Mouse (Mus musculus): ENCODE measurements around the gene BC048679.
"Not testable (repeated sequence)": the region's sequence is repeated elsewhere in the genome, so short reads cannot be mapped to it uniquely, and the experiment has no call there.

BC048679 gene

DNA sequence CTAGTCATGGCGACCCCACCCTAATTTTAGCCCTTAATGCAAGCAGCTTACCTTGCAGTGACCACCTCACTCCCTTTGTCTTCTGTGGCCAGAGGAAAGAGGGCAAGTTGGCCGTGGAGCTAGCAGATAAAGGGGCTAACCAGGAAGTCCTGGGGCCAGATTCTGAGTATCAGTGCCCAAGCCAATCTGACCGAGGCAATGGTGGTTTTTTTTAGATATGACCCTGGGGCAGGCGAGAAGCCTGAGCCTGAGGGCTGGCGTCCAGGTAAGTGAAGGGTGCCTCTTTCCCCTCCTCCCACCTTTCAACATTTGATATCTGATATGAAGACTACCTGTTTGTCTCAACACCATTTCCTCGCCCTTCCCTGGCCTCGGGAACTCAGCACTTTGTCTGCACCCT, at the start of gene BC048679:
BC048679 (minus strand) TSS at position 101 of the 400 bp plus-strand sequence.
- DNase-seq = no peak

DNA sequence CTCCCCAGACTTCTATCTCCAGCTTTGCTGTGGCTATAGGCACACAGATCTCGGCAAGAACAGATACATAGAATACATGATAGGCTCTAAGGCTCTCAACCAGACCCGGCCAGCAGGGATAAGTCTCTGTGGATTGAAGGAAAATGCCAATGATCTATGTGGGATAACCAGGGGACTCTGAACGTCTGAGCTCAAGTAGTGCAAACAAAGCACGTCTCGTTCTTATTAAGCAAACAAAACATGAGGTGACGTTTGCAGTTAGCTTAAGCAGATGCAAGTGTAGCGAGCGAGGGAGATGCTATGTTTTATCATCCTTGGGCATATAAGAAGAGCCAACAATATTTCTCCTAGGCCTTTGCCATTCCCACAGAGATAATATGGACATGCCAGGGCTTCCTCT, 44.9 kb upstream of the BC048679 start:
- no peak for DNase-seq

DNA sequence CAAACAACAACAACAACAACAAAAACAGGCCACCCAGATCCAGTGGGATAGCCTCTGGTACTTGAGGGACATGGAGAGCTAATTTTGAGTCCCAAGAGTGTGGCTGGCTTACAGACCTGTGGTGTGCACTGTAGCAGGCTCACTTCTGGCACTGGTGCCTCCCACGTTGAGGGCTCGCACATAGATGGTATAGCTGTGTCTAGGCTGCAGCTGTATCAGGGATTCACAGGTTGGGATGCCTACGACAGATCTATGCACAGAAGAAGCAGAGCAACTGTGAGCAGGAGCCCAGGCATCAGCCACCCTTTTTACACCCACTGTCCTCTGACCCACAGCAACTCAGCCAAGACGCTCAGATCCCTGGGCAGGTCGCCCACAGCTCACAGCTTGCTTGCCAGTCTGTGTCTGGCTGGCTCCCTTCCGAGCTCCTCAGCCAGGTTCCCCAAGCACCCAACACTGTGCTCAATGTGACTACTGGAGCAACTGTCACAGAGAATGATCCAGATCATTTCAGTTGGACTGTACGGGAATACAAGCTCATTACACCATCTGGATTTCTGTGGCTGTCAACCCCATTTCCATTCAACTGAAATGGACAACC, 43.9 kb upstream of the BC048679 start:
- DNase-seq = no peak

DNA sequence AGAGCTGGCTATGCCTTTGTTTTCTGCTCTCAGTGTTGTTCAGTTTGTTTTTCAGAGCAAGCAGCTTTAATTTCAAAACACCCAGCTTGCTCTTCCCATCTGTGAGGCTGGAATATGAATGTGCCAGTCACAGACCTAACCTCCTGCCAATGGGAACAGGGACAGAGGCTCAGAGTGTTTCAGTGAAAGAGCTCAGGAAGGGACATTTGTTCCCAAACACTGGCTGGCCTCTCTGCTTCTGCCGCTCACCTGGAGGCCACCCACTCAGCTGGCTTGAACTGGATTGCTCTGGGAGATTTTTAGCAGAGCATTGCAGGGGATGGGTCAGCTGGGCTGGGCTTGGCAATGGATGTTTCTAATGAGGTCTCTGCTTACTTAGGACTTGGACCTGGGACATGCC, 42.9 kb upstream of the BC048679 start:
- no peak for DNase-seq

DNA sequence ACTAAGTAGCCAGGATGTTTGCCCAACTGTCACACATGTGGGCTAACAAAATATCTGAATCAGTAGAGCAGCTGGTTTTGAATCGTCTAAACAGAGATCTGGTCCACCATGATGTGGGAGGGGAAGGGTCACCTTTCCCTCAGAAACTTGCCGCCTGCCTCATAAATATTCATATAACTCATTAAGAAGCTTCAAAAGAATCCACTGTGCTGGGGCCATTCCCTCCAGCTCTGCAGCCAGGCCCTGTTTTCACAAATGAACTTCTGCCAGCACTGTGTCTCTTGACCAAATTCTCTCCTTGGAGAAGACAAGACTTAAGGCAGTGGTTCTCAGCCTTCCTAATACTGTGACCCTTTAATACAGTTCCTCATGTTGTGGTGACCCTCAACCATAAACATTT, 41.5 kb upstream of the BC048679 start:
- no peak for DNase-seq

DNA sequence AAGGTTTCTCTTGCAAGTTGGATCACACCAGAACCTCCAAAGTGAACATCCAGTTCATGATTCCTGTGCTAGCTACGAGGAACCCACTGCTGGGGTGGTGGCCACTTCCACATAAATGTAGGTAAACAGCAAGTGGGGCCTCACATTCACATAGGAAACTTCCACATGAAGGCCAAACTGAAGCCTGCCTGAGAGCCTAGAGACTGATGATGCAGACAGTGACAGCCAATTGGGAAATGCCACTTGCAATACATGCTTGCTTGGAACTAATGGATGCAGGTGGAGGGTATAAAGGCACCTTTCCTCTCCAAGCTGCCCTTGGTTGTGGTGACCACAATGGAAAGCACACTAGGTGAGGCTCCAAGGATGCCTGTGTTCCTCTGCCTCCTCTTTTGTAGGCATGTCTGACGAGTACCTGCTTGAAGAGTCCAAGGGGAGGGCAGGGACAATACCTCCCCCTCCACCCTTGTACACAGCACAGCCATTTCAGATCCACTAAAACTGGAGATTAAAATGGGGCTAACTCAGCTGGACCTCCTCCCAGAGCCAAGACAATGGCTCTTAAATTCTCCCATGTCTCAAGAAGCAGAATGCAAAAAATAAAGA, 40.1 kb upstream of the BC048679 start:
- DNase-seq = no peak

DNA sequence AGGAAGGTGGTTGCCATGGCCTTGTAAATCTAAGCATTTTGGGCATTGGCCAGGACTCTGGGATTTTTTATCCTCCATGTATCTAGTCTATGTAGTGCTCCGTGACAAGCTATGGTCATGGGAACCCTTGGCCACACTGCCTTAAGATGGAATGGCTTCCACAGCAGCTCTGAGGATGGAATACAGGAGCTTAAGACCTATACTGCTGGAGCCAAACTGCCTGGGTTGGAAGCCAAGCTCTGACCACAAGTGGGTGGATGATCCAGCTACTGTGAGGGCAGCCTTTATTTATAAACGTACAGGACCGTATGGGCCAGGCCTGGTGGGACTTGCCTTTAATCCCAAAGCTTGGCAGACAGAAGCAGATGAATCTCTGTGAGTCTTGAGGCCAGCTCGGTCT, 38.4 kb upstream of the BC048679 start:
- DNase-seq = no peak

DNA sequence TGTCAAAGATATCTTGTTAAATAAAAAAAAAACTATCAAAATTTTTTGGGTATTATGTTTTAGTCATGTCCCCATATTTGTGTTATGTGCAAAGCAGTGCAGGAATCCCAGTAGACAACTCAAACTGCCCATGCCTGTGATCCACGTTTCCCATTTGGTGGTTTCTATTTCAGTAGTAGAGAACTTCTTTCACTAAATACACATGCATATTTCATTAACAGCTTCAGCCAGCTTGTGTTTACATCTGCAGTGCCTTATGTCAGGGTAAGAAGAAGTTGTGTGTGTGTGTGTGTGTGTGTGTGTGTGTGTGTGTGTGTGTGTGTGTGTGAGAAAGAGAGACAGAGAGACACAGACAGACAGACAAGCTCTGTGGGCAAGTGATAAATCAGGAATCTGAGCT, 33.4 kb upstream of the BC048679 start:
- no peak for DNase-seq

DNA sequence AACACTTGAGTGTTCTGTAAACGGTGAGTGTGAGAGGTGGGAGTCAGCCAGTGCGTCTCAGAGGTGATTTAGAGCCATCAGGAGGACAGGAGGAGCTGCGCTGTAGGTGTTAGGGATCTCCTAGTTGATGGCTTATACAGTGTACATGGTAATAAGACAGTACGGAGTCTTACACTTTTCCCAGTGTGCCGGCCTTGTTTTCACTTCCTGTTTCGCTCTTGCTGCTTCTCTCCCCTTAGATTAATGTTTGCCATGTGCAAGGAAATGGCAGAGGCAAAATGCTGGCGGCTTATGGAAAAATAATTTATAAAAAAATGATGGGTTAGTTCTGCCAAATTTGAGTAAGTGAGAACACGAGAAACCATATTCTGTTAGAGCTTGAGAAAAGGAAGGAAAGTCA, 30.8 kb upstream of the BC048679 start:
- no peak for DNase-seq

DNA sequence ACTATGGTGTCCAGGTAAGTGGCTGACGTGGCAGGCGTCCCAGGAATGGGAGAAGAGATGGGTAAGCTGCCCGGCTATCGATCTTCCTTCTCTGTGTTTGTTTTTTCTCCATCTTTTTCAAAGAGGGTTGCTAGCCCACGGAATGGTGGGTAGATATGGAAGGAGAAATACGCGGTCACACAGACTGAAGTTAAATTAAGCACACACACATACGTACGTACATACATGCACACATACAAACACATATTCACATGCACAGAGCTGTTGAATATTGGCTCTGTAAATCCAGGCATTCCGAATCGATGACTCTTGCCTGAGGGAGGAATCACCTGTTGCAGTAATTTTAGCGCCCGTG, 25.6 kb upstream of the BC048679 start:
- DNase-seq = no peak

DNA sequence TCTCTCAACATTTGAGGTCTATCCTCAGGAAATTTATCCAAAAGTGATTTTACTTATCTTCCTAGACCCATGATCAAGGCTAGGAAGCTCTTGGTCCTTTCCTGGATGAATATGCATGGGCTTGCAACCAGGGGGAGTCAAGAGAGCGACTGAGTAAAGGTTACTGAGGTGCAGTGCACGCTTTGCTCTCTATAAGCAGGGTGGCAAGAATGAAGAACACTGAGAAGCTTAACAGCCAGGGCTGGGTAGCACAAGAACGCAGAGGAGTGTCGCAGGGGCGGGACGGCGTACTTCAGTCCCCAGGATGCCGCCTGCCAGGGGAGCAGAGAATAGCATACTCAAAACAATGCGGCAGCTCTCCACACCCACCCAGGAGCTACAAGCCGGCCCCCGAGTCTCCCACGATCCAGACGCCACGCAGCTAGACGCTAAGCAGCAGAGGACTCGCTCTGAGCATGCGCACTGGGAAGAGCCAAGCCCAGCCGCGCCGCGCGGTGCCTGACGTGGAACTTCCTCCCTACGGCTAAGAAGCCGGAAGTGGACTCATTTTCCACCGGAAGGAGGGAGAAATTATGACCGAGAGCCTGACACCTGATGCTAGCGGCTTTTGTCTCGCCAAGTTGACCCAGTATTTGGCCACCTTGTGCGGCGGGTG, 25.1 kb upstream of the BC048679 start:
- DNase-seq = peak; percentile 87 to 91

DNA sequence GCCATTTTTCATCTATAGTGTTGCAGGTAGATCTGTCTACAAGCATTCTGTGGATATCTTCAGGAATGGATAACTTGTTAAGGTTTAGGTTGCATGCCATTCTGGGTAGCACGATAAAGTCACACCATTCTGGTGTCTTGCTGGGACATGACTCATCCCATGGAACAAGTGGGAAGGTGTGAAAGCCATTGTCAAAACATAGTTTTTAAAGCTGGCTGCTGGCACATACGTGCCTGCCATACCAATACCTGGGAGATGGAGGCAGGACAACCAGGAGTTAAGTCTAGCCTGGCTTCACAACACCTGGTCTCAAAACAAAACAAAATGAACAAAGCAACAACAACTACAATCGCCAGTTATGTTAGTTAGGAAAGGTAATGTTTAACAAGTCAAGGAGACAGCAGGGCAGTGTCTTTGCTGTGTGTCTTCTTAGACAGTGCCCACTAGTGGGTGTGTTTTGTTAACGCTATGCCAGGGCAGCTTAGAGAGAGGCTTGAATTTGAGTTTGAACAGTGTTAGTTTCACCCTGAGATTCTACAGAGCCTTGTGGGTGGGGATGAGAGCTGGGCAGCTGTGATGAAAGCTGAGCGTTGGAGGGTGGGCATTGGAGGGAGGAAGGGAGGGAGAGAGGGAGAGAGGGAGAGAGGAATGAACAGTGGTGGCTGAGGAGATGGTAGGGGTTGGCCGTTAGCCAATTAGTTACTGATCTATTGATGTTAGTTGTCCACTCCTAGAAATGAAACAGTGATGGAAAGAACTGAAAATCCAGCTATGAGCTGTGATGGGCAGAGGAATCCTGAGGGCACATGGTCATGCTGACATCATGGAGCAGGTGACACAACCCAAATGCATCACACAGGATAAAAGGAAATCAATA, 18.3 kb upstream of the BC048679 start:
- DNase-seq = no peak

DNA sequence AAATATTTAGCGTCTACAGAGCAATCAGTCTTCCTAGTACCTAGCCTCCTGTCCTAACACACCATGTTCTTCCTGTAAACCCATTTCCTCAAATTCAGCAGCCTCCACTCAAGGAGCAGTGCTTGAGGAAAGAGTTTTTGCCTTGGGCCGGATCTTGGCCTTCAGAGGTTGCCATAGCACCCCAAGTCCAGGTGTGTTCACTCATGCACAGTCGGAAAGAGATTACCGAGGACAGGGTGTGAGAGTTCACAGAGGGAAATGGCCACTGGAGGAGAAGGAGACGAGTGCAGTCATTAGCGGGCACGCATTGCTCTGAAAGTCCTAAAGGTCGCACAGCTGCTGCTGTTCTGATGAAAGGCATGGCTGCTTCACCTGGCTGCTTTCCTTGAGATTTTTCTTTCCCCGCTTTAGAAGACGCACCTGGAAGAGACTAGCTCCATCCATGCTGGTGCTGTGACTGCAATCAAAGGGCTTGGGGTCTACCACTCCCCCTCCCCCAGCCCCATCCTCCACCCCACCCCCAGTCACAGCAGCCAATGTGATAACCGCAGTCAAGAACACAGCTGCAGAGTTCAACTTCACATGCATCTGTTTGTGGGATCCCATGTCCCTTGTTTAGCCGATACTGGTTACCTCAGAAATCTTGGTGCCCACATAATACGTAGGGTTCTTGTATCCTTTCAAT, 17.0 kb upstream of the BC048679 start:
- peak; percentile 8 to 41 for DNase-seq

DNA sequence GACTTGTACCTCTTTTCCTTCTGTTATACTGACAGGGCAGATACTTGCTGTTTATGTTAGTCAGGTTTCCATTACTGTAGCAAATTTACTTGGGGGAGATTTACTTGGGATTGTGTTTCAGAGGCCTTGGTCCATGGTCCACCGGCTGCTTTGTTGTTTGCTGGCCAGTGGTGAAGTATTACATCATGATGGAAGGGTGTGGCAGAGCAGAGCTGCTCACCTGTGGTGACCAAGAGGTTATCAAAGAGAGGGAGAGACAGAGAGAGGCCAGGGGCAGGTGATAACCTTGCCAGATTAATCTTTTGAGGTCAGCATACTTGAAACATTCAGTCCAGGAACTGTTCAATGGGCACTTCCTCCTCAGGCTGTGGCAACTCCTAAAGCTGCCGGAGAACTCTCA, 3.0 kb upstream of the BC048679 start:
- DNase-seq = no peak

DNA sequence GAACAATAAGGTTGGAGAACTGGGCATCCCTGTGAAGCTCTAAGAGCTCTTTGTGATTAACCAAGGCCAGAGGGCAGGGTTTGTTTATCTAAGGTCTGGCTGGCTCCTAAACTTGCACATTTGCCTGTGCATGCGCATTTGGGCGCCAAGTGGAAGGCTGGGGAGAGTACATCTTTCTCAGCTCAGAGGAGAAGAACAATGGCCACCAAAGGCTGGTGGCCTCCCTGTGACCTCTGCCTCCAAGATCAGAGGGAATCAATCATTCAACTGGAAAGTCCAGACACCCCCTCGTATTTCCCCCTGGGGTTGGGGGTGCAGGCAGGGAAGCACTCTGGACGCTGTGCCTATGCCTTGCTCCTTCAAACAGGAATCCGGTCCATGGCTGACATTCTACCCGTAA, 910 bp downstream of the BC048679 start:
- DNase-seq = no peak

DNA sequence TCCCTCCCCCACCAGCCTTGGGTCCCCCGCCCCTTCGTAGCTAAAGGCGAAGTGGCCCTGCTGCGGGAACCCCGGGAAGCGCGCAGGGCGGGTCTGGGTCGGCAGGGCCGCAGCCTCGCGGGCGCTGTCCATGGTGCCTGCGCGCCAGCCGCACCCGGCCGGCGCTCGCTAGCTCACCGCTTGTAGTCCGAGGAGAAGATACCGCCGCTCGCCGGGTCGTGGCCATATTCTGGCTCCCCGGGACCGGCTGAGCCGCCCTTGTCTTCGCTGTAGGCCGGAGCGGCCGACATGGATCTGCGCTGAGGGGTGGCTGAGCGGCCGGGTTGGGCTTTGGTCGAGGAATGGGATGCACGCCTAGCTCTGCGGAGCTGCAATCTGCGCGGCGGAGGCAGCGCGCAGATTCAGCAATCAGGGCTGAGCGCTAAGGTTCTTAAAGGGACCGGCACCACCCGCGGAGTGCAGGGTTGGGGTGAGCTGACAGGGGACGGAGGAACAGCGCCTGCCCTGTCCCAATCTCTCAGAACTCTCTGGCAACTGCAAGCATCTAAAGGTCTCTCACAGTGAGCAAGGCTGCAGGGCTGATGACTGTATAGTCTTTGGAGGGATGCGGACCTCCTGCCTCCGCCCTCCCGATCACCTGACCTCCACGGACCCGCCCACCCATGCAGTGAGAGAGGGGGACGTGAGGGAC, 4.6 kb downstream of the BC048679 start, which contains the start of gene Ap3b2:
Ap3b2 (minus strand) TSS at position 595 of the 691 bp plus-strand sequence.
- peak; percentile 19 to 33 for DNase-seq

DNA sequence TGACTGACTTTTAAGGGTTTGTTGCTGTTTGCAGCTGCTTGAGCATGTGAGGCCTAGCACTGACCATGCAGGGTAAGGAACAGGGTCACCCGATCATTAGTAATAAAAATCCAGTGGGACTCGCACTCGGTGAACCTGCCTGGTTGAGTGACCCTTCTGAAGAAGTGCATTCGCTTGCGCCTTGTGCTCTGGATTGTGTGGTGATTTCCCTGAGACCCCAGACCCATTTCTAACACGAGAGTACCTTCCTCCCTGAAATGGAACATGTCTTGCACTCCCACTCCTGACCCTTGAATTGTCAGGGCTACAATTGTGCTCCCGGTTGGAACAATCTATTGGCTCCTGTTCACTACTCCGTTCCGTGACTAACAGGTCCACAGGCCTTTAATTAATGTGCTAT, 5.5 kb downstream of the BC048679 start:
- no peak for DNase-seq

DNA sequence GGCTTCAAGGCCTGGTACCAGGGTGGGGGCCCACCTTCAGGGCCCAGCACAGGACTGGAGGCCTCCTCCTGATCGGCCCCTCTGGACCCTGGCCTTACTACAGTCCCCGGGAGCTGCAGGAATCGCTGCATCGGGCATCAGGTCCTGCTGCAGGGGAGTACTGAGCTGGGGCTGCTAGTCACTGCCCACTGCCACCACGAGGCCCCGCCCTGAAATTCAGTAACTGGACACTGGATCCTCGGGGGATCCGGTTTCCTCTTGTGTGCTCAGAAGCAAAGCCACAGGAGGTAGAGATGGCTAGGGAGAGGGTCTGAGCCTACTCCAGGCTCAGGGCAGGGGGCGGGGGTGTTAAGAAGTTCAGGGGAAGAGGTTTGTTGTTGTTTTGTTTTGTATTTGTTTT, 8.4 kb downstream of the BC048679 start:
- no peak for DNase-seq

DNA sequence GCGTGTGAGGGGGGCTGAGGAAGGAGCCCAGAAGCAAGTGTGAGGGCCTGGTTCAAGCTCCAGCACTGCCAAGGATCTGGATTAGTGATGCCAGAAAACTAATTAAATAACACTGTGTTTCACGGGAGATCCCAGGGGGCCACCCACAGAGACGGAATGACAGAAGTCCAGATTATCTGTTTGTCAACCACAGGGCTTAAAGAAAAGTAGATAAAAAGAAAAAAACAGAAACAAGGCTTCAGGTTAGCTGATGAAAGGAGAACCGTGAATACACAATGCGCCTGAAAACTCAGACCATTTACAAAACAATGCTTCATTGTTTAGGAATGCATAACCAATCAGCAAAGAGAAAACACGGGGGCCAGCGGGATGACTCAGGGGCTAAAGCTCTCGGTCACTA, 17.3 kb downstream of the BC048679 start:
- DNase-seq = no peak

DNA sequence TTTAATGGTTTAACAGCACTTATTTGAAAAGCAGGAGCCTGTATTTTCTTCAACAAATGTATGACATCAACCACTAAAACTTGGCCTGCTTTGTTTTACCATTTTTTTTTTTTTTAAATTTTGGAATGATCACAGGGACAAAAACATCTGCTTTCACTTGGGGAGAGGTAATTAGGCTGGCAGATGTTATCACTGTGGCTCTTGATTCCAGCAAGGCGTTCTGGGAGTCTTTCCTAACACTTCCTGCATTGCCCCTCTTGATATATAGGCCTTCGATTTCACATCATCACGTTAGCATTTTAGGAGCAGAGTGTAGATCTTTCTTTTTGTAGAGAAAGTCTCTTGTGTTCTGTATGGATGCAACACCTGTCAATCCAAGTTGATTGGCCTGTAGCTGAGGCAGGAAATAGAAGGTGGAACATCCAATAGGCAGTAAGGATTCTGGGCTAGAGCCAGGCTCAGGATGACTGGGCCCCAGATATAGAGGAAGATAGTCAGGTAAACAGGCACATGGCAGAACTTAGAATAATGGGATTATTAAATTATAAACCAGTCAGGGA, 18.5 kb downstream of the BC048679 start:
- no peak for DNase-seq

DNA sequence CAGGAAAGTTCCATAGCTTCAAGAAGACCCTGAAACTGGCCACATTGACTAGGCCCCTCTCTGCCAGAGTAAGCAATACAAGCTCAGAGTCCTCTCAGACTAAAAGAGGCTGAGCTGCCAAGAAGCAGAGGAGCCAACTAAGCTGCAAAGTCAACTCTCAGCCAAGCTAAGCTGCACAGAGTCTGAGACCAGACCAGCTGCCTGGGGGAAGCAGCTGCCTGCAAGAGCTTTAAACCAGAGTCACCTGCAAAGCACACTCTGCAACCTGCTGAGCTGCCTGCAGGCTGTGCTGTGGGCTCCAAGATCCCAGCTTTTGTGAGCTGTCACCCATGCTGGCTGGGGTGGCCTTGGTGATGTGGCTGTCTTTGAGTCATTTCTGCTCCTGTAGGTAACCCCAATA, 19.8 kb downstream of the BC048679 start:
- DNase-seq = not testable (repeated sequence)

DNA sequence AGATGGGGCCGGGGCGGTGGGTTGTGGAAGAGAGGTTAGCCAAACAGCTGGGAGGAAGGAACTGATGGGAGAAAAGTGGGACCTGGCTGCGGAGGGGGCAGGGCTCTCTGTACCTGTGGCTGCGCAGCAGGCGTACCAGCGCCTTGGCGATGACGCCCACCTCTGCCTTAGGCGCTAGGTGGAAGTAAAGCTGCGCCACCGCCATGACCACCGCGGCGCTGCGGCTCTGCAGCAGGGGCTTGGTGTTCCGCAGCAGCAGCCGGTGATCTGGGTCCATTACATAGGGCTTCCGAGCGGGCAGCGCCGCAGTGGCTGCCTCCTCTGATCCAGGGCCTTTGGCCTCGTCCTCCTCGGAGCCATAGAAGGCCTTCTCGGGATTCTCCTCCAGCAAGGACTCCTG, 21.2 kb downstream of the BC048679 start:
- no peak for DNase-seq
